Mouse (Mus musculus): ENCODE data around the gene Tmem208. TPM values are rescaled to one million over a fixed set of nuclear protein-coding genes. Genes with fewer than 3 reads are reported as not detected.

Tmem208 gene
- polyA plus RNA-seq, 1 experiment: 105 TPM

DNA sequence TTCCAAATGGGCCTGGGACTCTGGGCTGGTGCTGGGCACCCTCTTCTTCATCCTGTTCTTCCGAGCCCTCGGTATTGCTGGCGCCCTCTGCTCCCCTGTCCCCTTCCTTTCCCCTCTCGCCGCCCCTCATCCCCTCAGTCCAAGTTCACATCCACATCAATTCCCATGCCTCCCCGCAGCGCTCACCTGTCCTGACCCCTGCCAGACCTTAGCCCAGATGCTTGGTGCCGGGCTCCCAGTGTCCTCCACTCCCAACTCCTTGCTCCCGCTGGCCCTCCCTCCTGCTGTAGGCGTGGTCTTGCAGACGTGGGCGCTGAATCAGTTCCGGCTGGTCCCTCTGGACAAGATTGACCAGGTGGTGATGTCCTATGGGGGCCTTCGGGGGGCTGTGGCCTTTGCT, 30.5 kb downstream of the Tmem208 start:
- H3K4me1 ChIP-seq (ENCODE audit: control insufficient read depth, insufficient read depth, insufficient read length, low read length): peaks cover 11% of the 10 kb centered on the region
- H3K36me3 ChIP-seq (ENCODE audit: control insufficient read depth, insufficient read depth, low read length): no peaks in the 10 kb centered on the region
- no peaks in the 10 kb centered on the region for H3K27me3 ChIP-seq (ENCODE audit: control insufficient read depth, insufficient read depth, low read length)
- no peak overlapping the region for H3K4me3 ChIP-seq (ENCODE audit: low read depth, low read length)
- H3K27ac ChIP-seq (ENCODE audit: insufficient read depth, low read depth, low read length): no peak overlapping the region
- TF ChIP-seq CTCF (IDR thresholded peaks at IDR 0.05; ENCODE audit: extremely low read depth, insufficient read length, insufficient replicate concordance, low read depth, low read length) (no peak), POLR2A (IDR thresholded peaks at IDR 0.05; ENCODE audit: low read depth, low read length) (no peak)
- WGBS: 91% methylated on average over 14 of the region's 14 CpGs

DNA sequence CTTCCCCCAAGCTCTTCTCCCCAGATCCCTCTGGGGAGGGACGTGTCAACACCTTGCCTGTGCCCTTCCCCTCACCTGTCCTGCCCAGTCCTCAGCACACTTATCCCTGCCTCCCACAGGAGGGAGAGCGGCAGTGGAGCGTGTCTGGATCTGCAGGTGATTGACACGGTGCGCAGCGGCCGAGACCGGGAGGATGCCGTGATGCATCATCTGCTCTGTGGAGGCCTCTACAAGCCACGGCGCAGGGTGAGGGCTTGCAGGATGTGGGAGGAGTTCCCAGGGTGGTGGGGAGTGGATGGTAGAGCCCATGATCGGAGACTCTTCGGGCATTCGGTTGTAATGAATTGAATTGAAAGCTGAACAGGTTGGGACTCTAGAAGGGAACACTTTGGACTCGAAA, 33.1 kb downstream of the Tmem208 start:
- H3K36me3 ChIP-seq (ENCODE audit: control insufficient read depth, insufficient read depth, low read length): no peaks in the 10 kb centered on the region
- 83% methylated on average over 15 of the region's 15 CpGs for WGBS
- no peak overlapping the region for H3K4me3 ChIP-seq (ENCODE audit: low read depth, low read length)
- TF ChIP-seq POLR2A (IDR thresholded peaks at IDR 0.05; ENCODE audit: low read depth, low read length) (no peak), CTCF (IDR thresholded peaks at IDR 0.05; ENCODE audit: extremely low read depth, insufficient read length, insufficient replicate concordance, low read depth, low read length) (no peak)
- H3K27ac ChIP-seq (ENCODE audit: insufficient read depth, low read depth, low read length): no peak overlapping the region
- peaks cover 17% of the 10 kb centered on the region for H3K4me1 ChIP-seq (ENCODE audit: control insufficient read depth, insufficient read depth, insufficient read length, low read length)
- H3K27me3 ChIP-seq (ENCODE audit: control insufficient read depth, insufficient read depth, low read length): no peaks in the 10 kb centered on the region

DNA sequence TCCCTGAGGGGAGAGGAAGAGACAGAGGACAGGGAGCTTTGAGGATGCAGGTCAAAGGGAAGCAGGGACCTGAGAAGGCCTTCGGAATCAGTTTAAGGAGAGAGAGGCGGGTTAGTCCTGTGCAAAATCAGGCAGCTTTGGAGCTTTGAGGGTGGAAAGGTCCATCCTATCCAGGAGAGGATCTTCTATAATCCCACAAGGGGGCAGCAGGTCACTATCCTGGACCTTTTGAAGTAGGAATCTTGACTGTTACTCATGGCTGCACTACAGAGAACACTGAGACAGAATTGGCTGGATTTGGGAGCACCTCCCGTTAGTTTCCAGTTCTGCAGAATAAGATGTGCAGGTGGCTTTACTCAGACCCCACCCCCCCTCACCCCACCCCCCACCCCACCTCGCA, 33.5 kb downstream of the Tmem208 start:
- H3K27ac ChIP-seq (ENCODE audit: insufficient read depth, low read depth, low read length): no peak overlapping the region
- H3K4me1 ChIP-seq (ENCODE audit: control insufficient read depth, insufficient read depth, insufficient read length, low read length): peaks cover 17% of the 10 kb centered on the region
- WGBS: 64% methylated on average over 4 of the region's 4 CpGs
- H3K4me3 ChIP-seq (ENCODE audit: low read depth, low read length): no peak overlapping the region
- no peaks in the 10 kb centered on the region for H3K27me3 ChIP-seq (ENCODE audit: control insufficient read depth, insufficient read depth, low read length)
- H3K36me3 ChIP-seq (ENCODE audit: control insufficient read depth, insufficient read depth, low read length): no peaks in the 10 kb centered on the region
- no peak for TF ChIP-seq POLR2A (IDR thresholded peaks at IDR 0.05; ENCODE audit: low read depth, low read length)
- TF ChIP-seq CTCF (IDR thresholded peaks at IDR 0.05; ENCODE audit: extremely low read depth, insufficient read length, insufficient replicate concordance, low read depth, low read length): no peak

DNA sequence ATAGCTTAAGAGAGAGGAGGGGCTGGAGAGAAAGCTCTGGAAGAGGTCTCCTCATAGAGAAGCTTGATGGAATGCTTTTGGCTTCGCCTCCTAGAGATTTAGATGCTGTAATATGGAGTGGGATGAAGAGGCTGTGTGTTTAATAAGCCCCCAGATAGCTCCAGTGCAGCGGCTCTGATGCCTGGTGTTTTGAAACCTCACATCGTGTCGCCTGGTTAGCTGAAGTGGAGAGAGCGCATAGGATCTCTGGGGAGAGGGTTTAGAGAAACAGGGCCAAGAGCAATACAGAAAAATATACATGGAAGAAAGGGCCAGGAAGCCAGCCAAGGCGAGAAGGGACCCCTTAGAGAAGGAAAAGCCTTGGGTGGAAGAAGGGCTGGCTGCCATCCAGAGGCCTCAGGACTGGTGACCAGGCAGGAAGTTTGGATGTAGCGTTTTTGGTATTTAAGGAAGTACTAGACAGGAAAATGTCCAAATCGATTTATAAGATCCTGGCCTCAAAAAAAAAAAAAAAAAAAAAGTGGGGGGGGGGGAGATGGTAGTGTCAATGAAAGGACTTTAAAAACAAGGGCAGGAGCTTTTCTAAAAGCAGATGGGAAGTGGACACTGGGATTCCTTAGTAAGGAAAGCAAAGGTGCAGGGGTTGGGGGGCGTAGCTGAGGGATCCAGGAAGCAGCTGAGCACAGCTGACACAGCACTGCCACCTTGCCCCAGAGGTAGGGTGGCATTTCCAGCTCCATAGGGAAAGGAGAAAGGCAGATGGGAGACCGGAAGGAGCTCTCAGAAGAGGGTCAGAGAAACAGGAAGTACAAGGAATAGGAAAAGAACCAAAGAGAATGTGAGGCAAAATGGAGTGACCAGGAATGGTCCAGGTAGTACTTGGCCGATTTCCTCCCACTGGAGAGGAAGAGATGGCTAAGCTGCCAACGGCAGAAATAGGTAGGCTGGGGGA, 35.9 kb downstream of the Tmem208 start:
- Histone ChIP-seq H3K4me3 (ENCODE audit: low read depth, low read length) (no peak overlapping the region), H3K27ac (ENCODE audit: insufficient read depth, low read depth, low read length) (no peak overlapping the region), H3K4me1 (ENCODE audit: control insufficient read depth, insufficient read depth, insufficient read length, low read length) (peaks cover 6% of the 10 kb centered on the region; the same call in 1 of the 2 replicates), H3K36me3 (ENCODE audit: control insufficient read depth, insufficient read depth, low read length) (no peaks in the 10 kb centered on the region), H3K27me3 (ENCODE audit: control insufficient read depth, insufficient read depth, low read length) (no peaks in the 10 kb centered on the region)
- TF ChIP-seq CTCF (IDR thresholded peaks at IDR 0.05; ENCODE audit: extremely low read depth, insufficient read length, insufficient replicate concordance, low read depth, low read length) (no peak), POLR2A (IDR thresholded peaks at IDR 0.05; ENCODE audit: low read depth, low read length) (no peak)
- 61% methylated on average over 12 of the region's 12 CpGs for WGBS

DNA sequence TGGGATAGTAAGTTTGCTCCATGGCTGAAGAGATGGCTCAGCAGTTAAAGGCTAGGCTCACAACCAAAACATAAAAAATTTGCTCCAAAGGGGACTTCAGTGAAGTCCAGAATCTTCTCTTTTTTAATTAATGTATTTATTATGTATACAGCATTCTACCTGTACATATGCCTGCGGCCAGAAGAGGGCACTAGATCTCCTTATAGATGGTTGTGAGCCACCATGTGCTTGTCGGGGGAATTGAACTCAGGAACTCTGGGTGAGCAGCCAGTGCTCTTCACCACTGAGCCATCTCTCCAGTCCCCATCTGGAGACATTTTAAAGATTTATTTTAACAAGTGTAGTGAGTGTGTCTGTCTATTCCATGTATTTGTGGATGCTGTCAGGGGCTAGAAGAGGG, 41.0 kb downstream of the Tmem208 start:
- WGBS: 67% methylated on average over 2 of the region's 2 CpGs
- Histone ChIP-seq H3K36me3 (ENCODE audit: control insufficient read depth, insufficient read depth, low read length) (no peaks in the 10 kb centered on the region), H3K4me1 (ENCODE audit: control insufficient read depth, insufficient read depth, insufficient read length, low read length) (peaks cover 6% of the 10 kb centered on the region; the same call in 1 of the 2 replicates), H3K27me3 (ENCODE audit: control insufficient read depth, insufficient read depth, low read length) (no peaks in the 10 kb centered on the region), H3K27ac (ENCODE audit: insufficient read depth, low read depth, low read length) (no peak overlapping the region), H3K4me3 (ENCODE audit: low read depth, low read length) (no peak overlapping the region)
- TF ChIP-seq CTCF (IDR thresholded peaks at IDR 0.05; ENCODE audit: extremely low read depth, insufficient read length, insufficient replicate concordance, low read depth, low read length): peak; percentile 22; the same call in 1 of the 2 replicates
- TF ChIP-seq POLR2A (IDR thresholded peaks at IDR 0.05; ENCODE audit: low read depth, low read length): no peak

GRCm38 (mm10) chr8:105372473-105372872, 46.3 kb downstream of the Tmem208 start:
- Histone ChIP-seq H3K36me3 (ENCODE audit: control insufficient read depth, insufficient read depth, low read length) (no peaks in the 10 kb centered on the region), H3K4me1 (ENCODE audit: control insufficient read depth, insufficient read depth, insufficient read length, low read length) (peaks cover 5% of the 10 kb centered on the region), H3K27me3 (ENCODE audit: control insufficient read depth, insufficient read depth, low read length) (no peaks in the 10 kb centered on the region), H3K27ac (ENCODE audit: insufficient read depth, low read depth, low read length) (no peak overlapping the region), H3K4me3 (ENCODE audit: low read depth, low read length) (no peak overlapping the region)
- no peak for TF ChIP-seq POLR2A (IDR thresholded peaks at IDR 0.05; ENCODE audit: low read depth, low read length)
- no peak for TF ChIP-seq CTCF (IDR thresholded peaks at IDR 0.05; ENCODE audit: extremely low read depth, insufficient read length, insufficient replicate concordance, low read depth, low read length)
- WGBS: 86% methylated on average over 9 of the region's 9 CpGs

DNA sequence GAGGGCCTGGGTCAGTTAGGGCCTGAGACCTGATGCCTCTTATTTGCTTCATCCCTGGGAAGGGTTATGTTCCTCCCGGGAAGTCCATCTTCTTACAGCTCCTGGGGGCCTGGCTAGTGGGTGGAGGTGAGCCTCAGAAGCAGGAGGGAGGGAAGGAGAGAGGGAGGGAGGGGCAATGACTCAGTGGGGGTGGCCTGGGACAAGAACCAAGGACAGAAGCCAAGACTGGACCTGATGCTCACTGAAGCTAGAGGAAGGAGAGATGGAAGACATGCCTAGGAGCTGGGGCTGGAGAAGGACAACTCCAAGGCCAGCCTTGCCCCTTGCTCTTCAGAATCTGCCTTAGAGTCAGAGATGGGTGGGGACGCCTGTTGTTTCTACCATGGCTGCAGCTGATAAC, 46.9 kb downstream of the Tmem208 start, which contains the start of gene Plekhg4:
Plekhg4 (plus strand) TSS at position 243 of the 400 bp plus-strand sequence.
- no peak for TF ChIP-seq POLR2A (IDR thresholded peaks at IDR 0.05; ENCODE audit: low read depth, low read length)
- TF ChIP-seq CTCF (IDR thresholded peaks at IDR 0.05; ENCODE audit: extremely low read depth, insufficient read length, insufficient replicate concordance, low read depth, low read length): no peak
- Histone ChIP-seq H3K4me3 (ENCODE audit: low read depth, low read length) (no peak within 1 kb of the TSS), H3K27me3 (ENCODE audit: control insufficient read depth, insufficient read depth, low read length) (no peaks in the 10 kb centered on the region), H3K36me3 (ENCODE audit: control insufficient read depth, insufficient read depth, low read length) (no peaks in the 10 kb centered on the region), H3K27ac (ENCODE audit: insufficient read depth, low read depth, low read length) (no peak within 1 kb of the TSS), H3K4me1 (ENCODE audit: control insufficient read depth, insufficient read depth, insufficient read length, low read length) (peaks cover 5% of the 10 kb centered on the region)
- WGBS: 63% methylated on average over 2 of the region's 2 CpGs

Data from small intestine, adult 2 months (tissue).